Mouse (Mus musculus) midbrain, embryonic 14.5 days (tissue): ENCODE measurements around the gene Immp2l. TPM values are rescaled to one million over a fixed set of nuclear protein-coding genes. Genes with fewer than 3 reads are reported as not detected.
A peak's percentile ranks its signal among the peaks of the same experiment; 100 is the strongest.
"Not testable (repeated sequence)": the region's sequence is repeated elsewhere in the genome, so short reads cannot be mapped to it uniquely, and the experiment has no call there.

ENCODE experiments used
- ATAC-seq: fragments of 200-750 bp; cut with Nextera tagmentation; 2 replicates; pipeline ENCODE4 v1.8.0; 2017; ENCODE audit warnings: moderate number of reproducible peaks, moderate library complexity; ENCODE audit not compliant: low FRiP score, low TSS enrichment
- DNase-seq: peaks from one replicate; pipeline ENCODE4 v3.0.0-alpha.2; 2015
- H3K27ac ChIP-seq: fragments of 300-500 bp; sonication (generic); replicated peaks from 2 replicates; pipeline ENCODE4 v1.5.1; 2014; ENCODE audit warnings: mild to moderate bottlenecking, low read depth, low read length, moderate library complexity
- H3K27me3 ChIP-seq: fragments of 300-500 bp; sonication (generic); 2 replicates; pipeline ENCODE4 v1.6.1; 2014; ENCODE audit warnings: low read length, control low read depth, mixed read lengths; ENCODE audit not compliant: control insufficient read depth, insufficient read depth
- H3K36me3 ChIP-seq: fragments of 300-500 bp; sonication (generic); 2 replicates; pipeline ENCODE4 v1.6.1; 2014; ENCODE audit warnings: low read length, control low read depth; ENCODE audit not compliant: control insufficient read depth, insufficient read depth
- H3K4me1 ChIP-seq: fragments of 300-500 bp; sonication (generic); 2 replicates; pipeline ENCODE4 v1.6.1; 2014; ENCODE audit warnings: mild to moderate bottlenecking, antibody characterized with exemption, low read length, control low read depth; ENCODE audit not compliant: control insufficient read depth, insufficient read depth
- H3K4me2 ChIP-seq: fragments of 300-500 bp; sonication (generic); 2 replicates; pipeline ENCODE4 v1.6.1; 2014; ENCODE audit warnings: mild to moderate bottlenecking, low read length, moderate library complexity
- H3K4me3 ChIP-seq: fragments of 300-500 bp; sonication (generic); replicated peaks from 2 replicates; pipeline ENCODE4 v1.5.1; 2014; ENCODE audit warnings: low read depth, low read length
- H3K9ac ChIP-seq: fragments of 300-500 bp; sonication (generic); replicated peaks from 2 replicates; pipeline ENCODE4 v1.6.1; 2014; ENCODE audit warnings: mild to moderate bottlenecking, low read length, moderate library complexity
- H3K9me3 ChIP-seq: fragments of 300-500 bp; sonication (generic); 2 replicates; pipeline ENCODE4 v1.6.1; 2016; ENCODE audit warnings: low read length, control low read depth, mixed read lengths; ENCODE audit not compliant: control insufficient read depth
- WGBS: fragments of 180-500 bp; shearing (Covaris S2); extraction: QIAGEN DNeasy Blood & Tissue Kit; methylation state at CpG from one replicate; pipeline ENCODE4 v1.1.7; 2014; 5-methylcytosine and 5-hydroxymethylcytosine counted together
- polyA plus RNA-seq: library from polyadenylated mRNA; unstranded; fragments of >200 nt; fragmentation: Nextera tagmentation; extraction: Ambion mirVana; gene quantifications from 2 replicates; pipeline ENCODE4 v1.2.1, GENCODE M21; 2014

The Immp2l gene
- polyA plus RNA-seq, 1 experiment from 2014 or later: 5.5 TPM

DNA sequence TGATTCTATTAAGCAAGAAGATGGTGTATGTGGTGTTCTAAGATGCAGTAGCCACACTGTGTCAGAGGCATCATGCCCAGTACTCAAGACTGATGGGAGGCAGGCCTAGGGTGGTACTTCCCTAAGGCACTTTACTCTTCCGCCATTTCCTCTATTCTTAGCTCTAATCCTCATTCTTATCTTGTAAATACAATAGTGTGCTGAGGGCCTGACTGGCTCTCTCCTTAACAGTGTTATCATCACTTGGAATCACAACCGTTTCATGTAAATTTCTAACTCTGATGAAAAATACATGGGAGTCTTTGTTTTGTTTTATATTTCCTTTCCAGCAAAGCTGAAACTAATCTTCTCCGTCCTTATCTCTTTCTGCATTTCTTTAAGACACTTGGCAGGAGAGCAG is 750.1 kb downstream of the Immp2l start:
- H3K9me3 ChIP-seq: no peaks in the 10 kb centered on the region
- no peak for ATAC-seq
- no peak overlapping the region for H3K9ac ChIP-seq
- H3K27ac ChIP-seq: no peak overlapping the region
- DNase-seq: no peak
- no peak overlapping the region for H3K4me3 ChIP-seq
- WGBS: 50% methylated on average over 3 of the region's 3 CpGs
- H3K36me3 ChIP-seq: no peaks in the 10 kb centered on the region
- no peak overlapping the region for H3K4me2 ChIP-seq
- no peaks in the 10 kb centered on the region for H3K27me3 ChIP-seq
- no peaks in the 10 kb centered on the region for H3K4me1 ChIP-seq

DNA sequence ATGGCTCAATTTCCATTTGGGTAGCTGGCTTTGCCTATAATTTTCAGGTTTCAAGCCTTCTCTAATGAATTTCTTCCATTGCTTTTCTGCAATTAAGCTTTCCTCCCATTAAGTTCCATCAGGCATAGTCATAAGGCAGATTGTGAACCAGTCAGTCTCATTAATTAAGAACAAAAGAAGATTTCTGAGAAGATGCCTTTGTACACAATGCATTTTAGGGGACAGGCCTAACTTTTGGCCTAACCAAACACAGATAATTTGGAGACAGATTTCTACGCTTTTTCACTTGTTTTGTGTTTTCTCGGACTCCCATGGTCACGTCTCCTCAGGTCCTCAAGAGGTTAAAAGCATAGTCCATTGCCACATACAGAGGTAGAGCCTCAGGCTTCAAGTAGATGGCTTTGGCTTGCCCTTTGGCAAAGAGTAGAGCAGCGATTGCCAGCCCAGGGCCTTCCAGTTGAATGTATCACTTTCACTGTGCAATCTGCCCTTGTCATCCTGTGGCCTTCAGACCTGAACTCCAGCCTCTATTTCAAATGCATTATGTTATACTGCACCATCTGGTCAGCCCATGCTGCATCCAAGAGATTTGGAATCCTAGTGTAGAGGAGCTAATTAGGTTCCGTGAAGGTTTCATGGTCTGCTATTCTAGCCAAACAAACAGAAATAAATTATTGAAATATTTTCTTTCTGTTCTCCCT is 750.9 kb downstream of the Immp2l start:
- Histone ChIP-seq H3K4me1 (no peaks in the 10 kb centered on the region), H3K4me2 (no peak overlapping the region), H3K27ac (no peak overlapping the region), H3K4me3 (no peak overlapping the region), H3K36me3 (no peaks in the 10 kb centered on the region), H3K9ac (no peak overlapping the region), H3K27me3 (no peaks in the 10 kb centered on the region), H3K9me3 (no peaks in the 10 kb centered on the region)
- DNase-seq (peak; percentile 13), ATAC-seq (no peak)
- 75% methylated on average over 5 of the region's 5 CpGs for WGBS

DNA sequence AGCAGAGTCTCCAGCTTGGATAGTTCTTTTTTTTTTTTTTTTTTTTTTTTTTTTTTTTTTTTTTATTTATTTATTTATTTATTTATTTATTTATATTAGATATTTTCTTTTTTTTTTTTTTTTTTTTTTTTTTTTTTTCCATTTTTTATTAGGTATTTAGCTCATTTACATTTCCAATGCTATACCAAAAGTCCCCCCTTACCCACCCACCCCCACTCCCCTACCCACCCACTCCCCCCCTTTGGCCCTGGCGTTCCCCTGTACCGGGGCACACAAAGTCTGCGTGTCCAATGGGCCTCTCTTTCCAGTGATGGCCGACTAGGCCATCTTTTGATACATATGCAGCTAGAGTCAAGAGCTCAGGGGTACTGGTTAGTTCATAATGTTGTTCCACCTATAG is 753.9 kb downstream of the Immp2l start:
- WGBS: no CpG with 5 or more reads among the region's 4 CpGs
- H3K9me3 ChIP-seq, H3K4me1 ChIP-seq, DNase-seq, H3K9ac ChIP-seq, H3K27ac ChIP-seq, H3K4me2 ChIP-seq, H3K36me3 ChIP-seq, H3K27me3 ChIP-seq, H3K4me3 ChIP-seq: not testable (repeated sequence)
- 0 out of 2 replicates have a peak, but pooled peaks have one; percentile 66 for ATAC-seq

DNA sequence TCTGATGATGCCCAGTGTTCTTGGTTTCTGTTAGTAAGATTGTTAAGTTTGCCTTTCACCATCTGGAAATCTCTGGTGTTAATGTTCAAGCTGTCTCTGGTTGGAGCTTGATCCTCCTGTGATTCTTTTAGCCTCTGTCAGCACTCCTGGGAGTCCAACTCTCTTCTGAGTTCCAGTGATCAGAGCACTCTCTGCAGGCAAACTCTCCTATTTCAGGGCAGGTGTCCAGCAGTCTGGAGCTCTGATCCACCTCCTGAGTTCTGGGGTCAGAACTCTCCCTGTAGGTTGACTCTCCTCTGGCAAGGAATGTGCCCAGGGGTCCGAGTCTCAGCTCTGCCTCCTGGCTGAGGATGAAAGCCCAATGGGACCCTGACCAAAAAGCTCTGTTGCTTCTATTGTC is 769.8 kb downstream of the Immp2l start:
- WGBS: 84% methylated on average over 1 of the region's 1 CpGs
- not testable (repeated sequence) for H3K27ac ChIP-seq, H3K27me3 ChIP-seq, H3K9ac ChIP-seq, ATAC-seq, H3K4me3 ChIP-seq, H3K4me1 ChIP-seq, DNase-seq, H3K36me3 ChIP-seq, H3K4me2 ChIP-seq, H3K9me3 ChIP-seq

- H3K9ac ChIP-seq: no peak overlapping the region
- H3K4me2 ChIP-seq: no peak overlapping the region
- no peak overlapping the region for H3K27ac ChIP-seq
- WGBS: 89% methylated on average over 6 of the region's 6 CpGs
- H3K27me3 ChIP-seq: no peaks in the 10 kb centered on the region
- H3K9me3 ChIP-seq: no peaks in the 10 kb centered on the region
- H3K4me3 ChIP-seq: no peak overlapping the region
- H3K4me1 ChIP-seq: no peaks in the 10 kb centered on the region
- ATAC-seq (no peak), DNase-seq (no peak)
- H3K36me3 ChIP-seq: no peaks in the 10 kb centered on the region
Observed at GRCm38 (mm10) chr12:41829517-41829916, 805.6 kb downstream of the Immp2l start.

- Histone ChIP-seq H3K4me3 (no peak overlapping the region), H3K4me2 (no peak overlapping the region), H3K4me1 (no peaks in the 10 kb centered on the region), H3K9me3 (no peaks in the 10 kb centered on the region), H3K36me3 (no peaks in the 10 kb centered on the region), H3K27me3 (no peaks in the 10 kb centered on the region), H3K9ac (no peak overlapping the region), H3K27ac (no peak overlapping the region)
- WGBS: 76% methylated on average over 7 of the region's 7 CpGs
- DNase-seq (no peak), ATAC-seq (no peak)
Observed at GRCm38 (mm10) chr12:41831731-41832130, 807.8 kb downstream of the Immp2l start.

- no peaks in the 10 kb centered on the region for H3K27me3 ChIP-seq
- H3K9ac ChIP-seq: no peak overlapping the region
- DNase-seq: no peak
- no peaks in the 10 kb centered on the region for H3K36me3 ChIP-seq
- H3K4me1 ChIP-seq: no peaks in the 10 kb centered on the region
- no peak overlapping the region for H3K27ac ChIP-seq
- no peak overlapping the region for H3K4me2 ChIP-seq
- no peak for ATAC-seq
- no peaks in the 10 kb centered on the region for H3K9me3 ChIP-seq
- 86% methylated on average over 2 of the region's 2 CpGs for WGBS
- no peak overlapping the region for H3K4me3 ChIP-seq
Observed at GRCm38 (mm10) chr12:41834646-41835045, 810.8 kb downstream of the Immp2l start.

GRCm38 (mm10) chr12:41838334-41838847 is 814.5 kb downstream of the Immp2l start:
- no peak for DNase-seq
- Histone ChIP-seq H3K36me3 (no peaks in the 10 kb centered on the region), H3K4me3 (no peak overlapping the region), H3K9me3 (no peaks in the 10 kb centered on the region), H3K4me2 (no peak overlapping the region), H3K27ac (no peak overlapping the region), H3K9ac (no peak overlapping the region), H3K27me3 (no peaks in the 10 kb centered on the region), H3K4me1 (0 out of 2 replicates have a peak, but pooled peaks cover 3% of the 10 kb centered on the region)
- no peak for ATAC-seq
- WGBS: 83% methylated on average over 6 of the region's 6 CpGs

DNA sequence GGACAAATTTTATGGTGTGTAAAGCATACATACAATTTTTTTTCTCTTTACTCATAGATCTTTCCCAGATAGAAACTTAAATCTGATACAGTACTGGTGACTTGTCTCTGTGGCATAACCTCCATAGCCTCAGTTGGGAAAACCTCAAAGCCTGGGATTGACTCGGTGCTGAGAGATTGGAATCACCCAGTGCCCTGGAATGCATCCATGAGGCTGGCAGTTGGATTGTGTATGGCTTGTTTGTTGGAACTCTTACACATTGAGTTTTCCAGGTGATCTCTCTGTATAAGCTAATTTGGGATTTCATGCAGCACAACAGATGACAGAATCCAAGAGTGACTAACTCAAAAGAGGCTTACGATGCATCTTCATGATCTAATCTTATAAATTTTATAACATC is 815.4 kb downstream of the Immp2l start:
- 92% methylated on average over 2 of the region's 2 CpGs for WGBS
- DNase-seq (no peak), ATAC-seq (no peak)
- H3K9me3 ChIP-seq: no peaks in the 10 kb centered on the region
- 0 out of 2 replicates have a peak, but pooled peaks cover 3% of the 10 kb centered on the region for H3K4me1 ChIP-seq
- H3K27ac ChIP-seq: no peak overlapping the region
- H3K27me3 ChIP-seq: no peaks in the 10 kb centered on the region
- H3K36me3 ChIP-seq: no peaks in the 10 kb centered on the region
- no peak overlapping the region for H3K4me2 ChIP-seq
- H3K4me3 ChIP-seq: no peak overlapping the region
- H3K9ac ChIP-seq: no peak overlapping the region
